Mouse (Mus musculus): ENCODE data around the gene Fbxl8.

DNA sequence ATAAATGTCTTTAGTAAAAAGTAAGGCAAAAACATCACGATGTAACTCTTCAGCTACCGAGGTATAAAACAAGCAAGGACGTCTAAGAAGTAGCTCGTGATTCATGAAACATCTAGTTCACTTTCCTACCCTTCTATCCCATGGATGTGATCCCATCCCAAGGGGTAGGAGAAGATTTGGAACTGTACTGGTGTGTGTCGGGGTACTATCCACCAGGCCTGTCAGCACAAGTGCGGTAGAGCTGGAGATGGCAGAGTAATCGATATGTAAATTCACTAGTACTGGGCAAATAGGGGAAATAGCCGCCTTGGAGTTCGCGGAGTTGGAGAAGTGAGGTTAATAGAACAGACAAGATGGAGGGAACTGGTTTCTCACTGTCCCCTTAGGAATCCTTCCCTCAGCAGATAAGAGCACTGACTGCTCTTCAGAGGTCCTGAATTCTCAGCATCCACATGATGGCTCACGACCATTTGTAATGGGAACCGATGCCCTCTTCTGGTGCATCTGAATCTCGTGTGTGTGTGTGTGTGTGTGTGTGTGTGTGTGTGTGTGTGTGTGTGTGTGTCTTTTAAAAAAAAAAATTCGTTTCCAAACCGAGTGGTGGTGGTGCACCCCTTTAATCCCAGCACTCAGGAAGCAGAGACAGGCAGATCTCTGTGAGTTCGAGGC is 1.1 kb upstream of the Fbxl8 start:
- TF ChIP-seq TAL1 (IDR thresholded peaks at IDR 0.05; ENCODE audit: low read length) (no peak), GATA1 (IDR thresholded peaks at IDR 0.05; ENCODE audit: low read length) (no peak)

All from erythroblast, embryonic 14.5 days (primary cell).